In genomic region chr2:103569716-103570115, GRCm38 (mm10) we compare ENCODE assay signal across 12 mouse cellular contexts. TPM values are rescaled to one million over a fixed set of nuclear protein-coding genes. Genes with fewer than 3 reads are reported as not detected.
DNase-seq lines count a peak whose midpoint lies in the region; ATAC-seq and TF ChIP-seq lines count a peak whose summit lies in the region.
"Had no signal": no experiment of that assay in that cellular context is flagged by ENCODE, and none has a peak within 500 bp of the region (broad histone marks: within the 10 kb centered on the region; RNA-seq: fewer than 3 reads in every experiment).

No protein-coding gene starts in this region.

- H3K27ac ChIP-seq in kidney, embryonic 16.5 days (ENCODE audit: low read length), result no peak overlapping the region
- no peak overlapping the region for H3K27ac ChIP-seq in embryonic facial prominence, embryonic 13.5 days
- H3K27ac ChIP-seq in heart, postnatal 0 days (ENCODE audit: low read depth), result peak overlapping the region; percentile 37; the same call in 1 of the 2 replicates
- no peak overlapping the region for H3K27ac ChIP-seq in midbrain, embryonic 13.5 days
- H3K27ac ChIP-seq: macrophage had no signal

- no peak overlapping the region for H3K4me3 ChIP-seq in kidney, embryonic 16.5 days (ENCODE audit: low read length)
- H3K4me3 ChIP-seq in embryonic facial prominence, embryonic 13.5 days, result peak overlapping the region; percentile 82
- peak overlapping the region; percentile 58 for H3K4me3 ChIP-seq in heart, postnatal 0 days (ENCODE audit: low read depth, low read length)
- H3K4me3 ChIP-seq in midbrain, embryonic 13.5 days (replicated peaks), result peak overlapping the region; percentile 76

- WGBS in kidney, embryonic 16.5 days, result 51% methylated on average over 1 of the region's 1 CpGs
- WGBS in embryonic facial prominence, embryonic 13.5 days, result 33% methylated on average over 1 of the region's 1 CpGs
- WGBS in heart, postnatal 0 days, result 3% methylated on average over 1 of the region's 1 CpGs
- WGBS in midbrain, embryonic 13.5 days, result 76% methylated on average over 1 of the region's 1 CpGs

- no peak for DNase-seq in kidney, postnatal 4 days
- DNase-seq in heart, postnatal 0 days (ENCODE audit: low spot score), result no peak
- DNase-seq in cerebellum, postnatal 10 days, result no peak
- no peak for DNase-seq in MN1 (ENCODE audit: low spot score)
- no peak for DNase-seq in urinary bladder, postnatal 14 days (ENCODE audit: low spot score)
- DNase-seq: kidney, postnatal 14 days; right cerebral cortex, adult 18-20 months; thymus, postnatal 25 days had no signal

- H3K9ac ChIP-seq in kidney, embryonic 16.5 days (replicated peaks; ENCODE audit: low read length), result no peak overlapping the region
- no peak overlapping the region for H3K9ac ChIP-seq in embryonic facial prominence, embryonic 13.5 days
- no peak overlapping the region for H3K9ac ChIP-seq in heart, postnatal 0 days (replicated peaks; ENCODE audit: low read depth, low read length)
- no peak overlapping the region for H3K9ac ChIP-seq in midbrain, embryonic 13.5 days (replicated peaks)

- no peak for ATAC-seq in kidney, embryonic 16.5 days (ENCODE audit: low FRiP score, low TSS enrichment)
- ATAC-seq in embryonic facial prominence, embryonic 13.5 days (ENCODE audit: insufficient number of reproducible peaks, insufficient read depth, low FRiP score, low TSS enrichment, low read depth), result no peak
- no peak for ATAC-seq in heart, postnatal 0 days (ENCODE audit: insufficient read depth, low read depth)
- ATAC-seq in midbrain, embryonic 13.5 days, result no peak

- no peaks in the 10 kb centered on the region for H3K9me3 ChIP-seq in kidney, embryonic 16.5 days (ENCODE audit: low read length)
- no peaks in the 10 kb centered on the region for H3K9me3 ChIP-seq in embryonic facial prominence, embryonic 13.5 days
- no peaks in the 10 kb centered on the region for H3K9me3 ChIP-seq in heart, postnatal 0 days (replicated peaks; ENCODE audit: control insufficient read depth, low read length)
- no peaks in the 10 kb centered on the region for H3K9me3 ChIP-seq in midbrain, embryonic 13.5 days

- no peak for TF ChIP-seq EP300 in heart, postnatal 0 days (IDR thresholded peaks at IDR 0.05; ENCODE audit: low read depth)

- H3K36me3 ChIP-seq in kidney, embryonic 16.5 days (ENCODE audit: insufficient read depth, low read length), result no peaks in the 10 kb centered on the region
- no peaks in the 10 kb centered on the region for H3K36me3 ChIP-seq in embryonic facial prominence, embryonic 13.5 days
- H3K36me3 ChIP-seq in heart, postnatal 0 days (replicated peaks; ENCODE audit: control insufficient read depth, insufficient read depth, low read length), result no peaks in the 10 kb centered on the region
- no peaks in the 10 kb centered on the region for H3K36me3 ChIP-seq in midbrain, embryonic 13.5 days

- peaks cover 40% of the 10 kb centered on the region for H3K4me1 ChIP-seq in kidney, embryonic 16.5 days (ENCODE audit: insufficient read depth, low read length)
- peaks cover 60% of the 10 kb centered on the region for H3K4me1 ChIP-seq in embryonic facial prominence, embryonic 13.5 days
- peaks cover 33% of the 10 kb centered on the region for H3K4me1 ChIP-seq in heart, postnatal 0 days (ENCODE audit: control insufficient read depth, insufficient read depth)
- H3K4me1 ChIP-seq in midbrain, embryonic 13.5 days (replicated peaks), result peaks cover 62% of the 10 kb centered on the region

- H3K4me2 ChIP-seq in kidney, embryonic 16.5 days (replicated peaks; ENCODE audit: low read depth, low read length), result 0 out of 2 replicates have a peak overlapping the region, but pooled peaks have one; percentile 91
- H3K4me2 ChIP-seq in embryonic facial prominence, embryonic 13.5 days, result peak overlapping the region; percentile 91
- H3K4me2 ChIP-seq in heart, postnatal 0 days (ENCODE audit: low read depth, low read length), result peak overlapping the region; percentile 77
- H3K4me2 ChIP-seq in midbrain, embryonic 13.5 days (replicated peaks), result peak overlapping the region; percentile 99

- no peaks in the 10 kb centered on the region for H3K27me3 ChIP-seq in kidney, embryonic 16.5 days (ENCODE audit: insufficient read depth, low read length)
- 0 out of 2 replicates have a peak, but pooled peaks cover 3% of the 10 kb centered on the region for H3K27me3 ChIP-seq in embryonic facial prominence, embryonic 13.5 days
- no peaks in the 10 kb centered on the region for H3K27me3 ChIP-seq in heart, postnatal 0 days (ENCODE audit: control insufficient read depth, insufficient read depth, low read length)
- H3K27me3 ChIP-seq in midbrain, embryonic 13.5 days, result no peaks in the 10 kb centered on the region

- no peak for TF ChIP-seq CTCF in heart, postnatal 0 days (IDR thresholded peaks at IDR 0.05; ENCODE audit: low read depth)

RNA-seq across cellular contexts. Expression of gene Abtb2, which starts 3.6 kb away (rescaled TPM):
- polyA plus RNA-seq in kidney, embryonic 16.5 days (2015; fragmentation: Nextera tagmentation; extraction: Ambion mirVana), result 7.8 and 9.3 TPM in 2 replicates
- 17.4 and 19.7 TPM in 2 replicates for polyA plus RNA-seq in embryonic facial prominence, embryonic 13.5 days (2015; fragmentation: Nextera tagmentation; extraction: Ambion mirVana)
- 45.9 and 53.4 TPM in 2 replicates for total RNA-seq in heart, postnatal 0 days (2014; rRNA removed; ENCODE audit: low replicate concordance)
- 12.3 and 12.6 TPM in 2 replicates for polyA plus RNA-seq in heart, postnatal 0 days (2015; fragmentation: Nextera tagmentation; extraction: Ambion mirVana)
- polyA plus RNA-seq in midbrain, embryonic 13.5 days (2015; fragmentation: Nextera tagmentation; extraction: Ambion mirVana), result 11.2 and 12.8 TPM in 2 replicates
